ENCODE assay signal across 9 mouse cellular contexts in genomic region chr14:57679958-57680535, GRCm38 (mm10). TPM values are rescaled to one million over a fixed set of nuclear protein-coding genes. Genes with fewer than 3 reads are reported as not detected.
DNase-seq lines count a peak whose midpoint lies in the region; ATAC-seq lines count a peak whose summit lies in the region.
"Had no signal": no experiment of that assay in that cellular context is flagged by ENCODE, and none has a peak within 500 bp of the region (broad histone marks: within the 10 kb centered on the region; RNA-seq: fewer than 3 reads in every experiment).

No protein-coding gene starts in this region.

- H3K9me3 ChIP-seq in hindbrain, embryonic 16.5 days (ENCODE audit: control insufficient read depth, low read length), result no peaks in the 10 kb centered on the region

- no peaks in the 10 kb centered on the region for H3K27me3 ChIP-seq in hindbrain, embryonic 16.5 days (replicated peaks; ENCODE audit: control insufficient read depth, insufficient read depth, low read length)

- H3K36me3 ChIP-seq in hindbrain, embryonic 16.5 days (ENCODE audit: control insufficient read depth, insufficient read depth, low read length), result no peaks in the 10 kb centered on the region

- WGBS in hindbrain, embryonic 16.5 days, result 34% methylated on average over 5 of the region's 5 CpGs

- peak; percentile 90 for ATAC-seq in hindbrain, embryonic 16.5 days
- peak; percentile 93 for ATAC-seq in megakaryocyte progenitor cell, adult 5-6 weeks (replicated peaks; ENCODE audit: poor library complexity)

- DNase-seq in T-cell, adult 2 months (ENCODE audit: low spot score), result peak; percentile 74
- DNase-seq in cerebellum, adult 9-10 months, result peak; percentile 83
- peak; percentile 18 to 93 for DNase-seq in frontal cortex, adult 2 months (ENCODE audit: extremely low spot score in 1 of 2, low spot score in 1 of 2)
- DNase-seq in left cerebral cortex, adult 11 months (ENCODE audit: low spot score), result peak; percentile 65
- DNase-seq in right cerebral cortex, postnatal 14 days, result peak; percentile 86
- DNase-seq in urinary bladder, postnatal 10 days (ENCODE audit: low spot score), result peak; percentile 36

- no peak overlapping the region for H3K27ac ChIP-seq in hindbrain, embryonic 16.5 days (ENCODE audit: low read depth, low read length)

- H3K9ac ChIP-seq in hindbrain, embryonic 16.5 days (ENCODE audit: low read depth, low read length), result no peak overlapping the region

- no peak overlapping the region for H3K4me3 ChIP-seq in hindbrain, embryonic 16.5 days (ENCODE audit: low read length)
- H3K4me3 ChIP-seq: myocyte had no signal

- no peak overlapping the region for H3K4me2 ChIP-seq in hindbrain, embryonic 16.5 days (ENCODE audit: low read length)

- H3K4me1 ChIP-seq in hindbrain, embryonic 16.5 days (ENCODE audit: control insufficient read depth, insufficient read depth, low read depth, low read length), result no peaks in the 10 kb centered on the region

RNA-seq across cellular contexts. Expression of gene Xpo4, which starts 14.8 kb away (rescaled TPM):
- 6.8 and 8.0 TPM in 2 replicates for polyA plus RNA-seq in frontal cortex, adult 2 months (2012; rRNA removed)
- 9.8 and 11.0 TPM in 2 replicates for polyA plus RNA-seq in hindbrain, embryonic 16.5 days (2015; fragmentation: Nextera tagmentation; extraction: Ambion mirVana)
- 37.2 and 38.5 TPM in 2 replicates for total RNA-seq in megakaryocyte progenitor cell, adult 5-6 weeks (2015)
- total RNA-seq in megakaryocyte progenitor cell, adult 5-6 weeks (2017), result 31.2 and 43.2 TPM in 2 replicates

Comparison
In these comparisons a context has a peak if more than half of its experiments do, and no peak if none do; other contexts are left out.
1. DNase-seq: peak in every context shown above with its lines; median percentile 86 in right cerebral cortex, postnatal 14 days; 83 in cerebellum, adult 9-10 months; 74 in T-cell, adult 2 months; 65 in left cerebral cortex, adult 11 months; 56 in frontal cortex, adult 2 months; 36 in urinary bladder, postnatal 10 days.